Mouse (Mus musculus) stomach, adult 2 months (tissue): ENCODE measurements around the gene Tbxas1. TPM values are rescaled to one million over a fixed set of nuclear protein-coding genes. Genes with fewer than 3 reads are reported as not detected.

Experiments
- polyA plus RNA-seq: library from polyadenylated mRNA; depleted of rRNA; stranded (reverse); fragments of >200 nt; gene quantifications from 2 replicates; pipeline ENCODE4 v1.2.3, GENCODE M21; 2012; rRNA removed

Gene Tbxas1
- 2.4 and 2.7 TPM in 2 replicates for polyA plus RNA-seq

GRCm38 (mm10) chr6:38875258-38876070 is at the start of gene Tbxas1:
Gene Tbxas1 (plus strand): TSS chr6:38875404.

GRCm38 (mm10) chr6:38876071-38876911 is 1.1 kb downstream of the Tbxas1 start, which contains the start of gene Hipk2:
Gene Hipk2 (minus strand): TSS chr6:38876165.

GRCm38 (mm10) chr6:39117584-39118455 is 242.6 kb downstream of the Tbxas1 start, which contains the start of gene Parp12:
Gene Parp12 (minus strand): TSS chr6:39118349.

Other genes with a start within 250 kb of the Tbxas1 start
- 9.2 and 18.5 TPM in 2 replicates for gene Klrg2, start 238.2 kb upstream of the Tbxas1 start, polyA plus RNA-seq
- 0.80 and 1.2 TPM in 2 replicates for gene Clec2l, start 212.3 kb upstream of the Tbxas1 start, polyA plus RNA-seq
- 13.8 and 17.8 TPM in 2 replicates for gene Hipk2, start 761 bp downstream of the Tbxas1 start, polyA plus RNA-seq
- gene Parp12, start 242.9 kb downstream of the Tbxas1 start, polyA plus RNA-seq: 9.8 and 10.6 TPM in 2 replicates